ENCODE assay signal across 13 mouse cellular contexts in genomic region chr13:101311634-101312314, GRCm38 (mm10).
A peak's percentile ranks its signal among the peaks of the same experiment; 100 is the strongest.
DNase-seq lines count a peak whose midpoint lies in the region; ATAC-seq and TF ChIP-seq lines count a peak whose summit lies in the region.
"Had no signal": no experiment of that assay in that cellular context is flagged by ENCODE, and none has a peak within 500 bp of the region (broad histone marks: within the 10 kb centered on the region; RNA-seq: fewer than 3 reads in every experiment).

No protein-coding gene starts in this region.

- no peak overlapping the region for H3K9ac ChIP-seq in kidney, embryonic 16.5 days (replicated peaks; ENCODE audit: low read length)
- H3K9ac ChIP-seq in forebrain, embryonic 14.5 days (ENCODE audit: low read length), result no peak overlapping the region
- H3K9ac ChIP-seq: heart, embryonic 13.5 days; neural tube, embryonic 13.5 days had no signal

- no peak for TF ChIP-seq CTCF in gastrocnemius, adult 2 months (IDR thresholded peaks at IDR 0.05)

- intact Hi-C loops in gastrocnemius, adult 2 months (cut with DNase I), result loop anchor here (10.0 kb wide), 2 partner anchors 167 to 383 kb away; no protein-coding TSS in a partner anchor

- peak; percentile 57 for DNase-seq in gastrocnemius, adult 2 months
- DNase-seq in gastrocnemius, postnatal 10 days, result no peak
- peak; percentile 59 for DNase-seq in adrenal gland, postnatal 14 days
- peak; percentile 68 for DNase-seq in lung, postnatal 25 days (ENCODE audit: low spot score)
- no peak for DNase-seq in forebrain, embryonic 14.5 days (ENCODE audit: low spot score)
- DNase-seq in embryo, embryonic 10 days (ENCODE audit: low spot score), result no peak
- DNase-seq in thymus, postnatal 0 days (ENCODE audit: low spot score), result no peak
- DNase-seq: cerebellum, adult 9-10 months had no signal

- no peaks in the 10 kb centered on the region for H3K9me3 ChIP-seq in kidney, embryonic 16.5 days (ENCODE audit: low read length)
- H3K9me3 ChIP-seq in forebrain, embryonic 14.5 days (replicated peaks; ENCODE audit: control insufficient read depth, low read length), result no peaks in the 10 kb centered on the region
- H3K9me3 ChIP-seq: heart, embryonic 13.5 days; neural tube, embryonic 13.5 days had no signal

- H3K36me3 ChIP-seq in kidney, embryonic 16.5 days (ENCODE audit: insufficient read depth, low read length), result no peaks in the 10 kb centered on the region
- no peaks in the 10 kb centered on the region for H3K36me3 ChIP-seq in forebrain, embryonic 14.5 days (ENCODE audit: control insufficient read depth, insufficient read depth, low read length)
- H3K36me3 ChIP-seq: heart, embryonic 13.5 days; neural tube, embryonic 13.5 days had no signal

- peak; percentile 71; the same call in 1 of the 2 replicates for ATAC-seq in kidney, embryonic 16.5 days (ENCODE audit: low FRiP score, low TSS enrichment)
- no peak for ATAC-seq in forebrain, embryonic 14.5 days

- peak overlapping the region; percentile 6; the same call in 1 of the 2 replicates for H3K27ac ChIP-seq in gastrocnemius, adult 2 months
- no peak overlapping the region for H3K27ac ChIP-seq in kidney, embryonic 16.5 days (ENCODE audit: low read length)
- H3K27ac ChIP-seq in forebrain, embryonic 14.5 days (ENCODE audit: low read depth, low read length), result no peak overlapping the region
- H3K27ac ChIP-seq: heart, embryonic 13.5 days; macrophage; neural tube, embryonic 13.5 days had no signal

- no peak overlapping the region for H3K4me2 ChIP-seq in kidney, embryonic 16.5 days (replicated peaks; ENCODE audit: low read depth, low read length)
- H3K4me2 ChIP-seq in forebrain, embryonic 14.5 days (ENCODE audit: low read length), result no peak overlapping the region
- H3K4me2 ChIP-seq: heart, embryonic 13.5 days; neural tube, embryonic 13.5 days had no signal

- H3K4me3 ChIP-seq in gastrocnemius, adult 2 months, result no peak overlapping the region
- H3K4me3 ChIP-seq in kidney, embryonic 16.5 days (ENCODE audit: low read length), result no peak overlapping the region
- H3K4me3 ChIP-seq in forebrain, embryonic 14.5 days (ENCODE audit: low read depth, low read length), result no peak overlapping the region
- H3K4me3 ChIP-seq: erythroblast, embryonic 14.5 days; heart, embryonic 13.5 days; neural tube, embryonic 13.5 days had no signal

- H3K27me3 ChIP-seq in kidney, embryonic 16.5 days (ENCODE audit: insufficient read depth, low read length), result no peaks in the 10 kb centered on the region
- no peaks in the 10 kb centered on the region for H3K27me3 ChIP-seq in forebrain, embryonic 14.5 days (replicated peaks; ENCODE audit: control insufficient read depth, insufficient read depth, low read length)
- H3K27me3 ChIP-seq: heart, embryonic 13.5 days; neural tube, embryonic 13.5 days had no signal

- 25% methylated on average over 3 of the region's 3 CpGs for WGBS in kidney, embryonic 16.5 days
- 87% methylated on average over 3 of the region's 3 CpGs for WGBS in forebrain, embryonic 14.5 days

- peaks cover 20% of the 10 kb centered on the region for H3K4me1 ChIP-seq in kidney, embryonic 16.5 days (ENCODE audit: insufficient read depth, low read length)
- no peaks in the 10 kb centered on the region for H3K4me1 ChIP-seq in forebrain, embryonic 14.5 days (ENCODE audit: control insufficient read depth, insufficient read depth, low read length)
- H3K4me1 ChIP-seq: neural tube, embryonic 13.5 days had no signal

Comparison
In these comparisons a context has a peak if more than half of its experiments do, and no peak if none do; other contexts are left out.
1. DNase-seq: peak in gastrocnemius, adult 2 months (single experiment), adrenal gland, postnatal 14 days (single experiment) and lung, postnatal 25 days (single experiment); none in gastrocnemius, postnatal 10 days (single experiment), forebrain, embryonic 14.5 days (single experiment), embryo, embryonic 10 days (single experiment) and thymus, postnatal 0 days (single experiment).